Mouse (Mus musculus) liver, postnatal 0 days (tissue): ENCODE data around the gene Car14.
"Not testable (repeated sequence)": the region's sequence is repeated elsewhere in the genome, so short reads cannot be mapped to it uniquely, and the experiment has no call there.

Experiments used
- CTCF ChIP-seq: sonication (generic); IDR thresholded peaks from 2 replicates; pipeline ENCODE4 v1.5.1; 2016; ENCODE audit warnings: antibody characterized with exemption, low read depth
- EP300 ChIP-seq: IDR thresholded peaks from 2 replicates; pipeline ENCODE4 v1.6.1; 2016; ENCODE audit warnings: antibody characterized with exemption, low read depth, mild to moderate bottlenecking

GRCm38 (mm10) chr3:95951566-95951965 lies 47.1 kb upstream of the Car14 start:
- not testable (repeated sequence) for TF ChIP-seq CTCF, EP300
